Mouse (Mus musculus) cerebellum, postnatal 14 days (tissue): ENCODE results near the gene Rmnd5b.
"Not testable (repeated sequence)": the region's sequence is repeated elsewhere in the genome, so short reads cannot be mapped to it uniquely, and the experiment has no call there.

Experiments used
- DNase-seq, 2 experiments: peaks; one replicate each; pipeline ENCODE4 v3.0.0; 2021; ENCODE audit warnings: mixed read lengths in 2 of 2

Gene Rmnd5b

GRCm38 (mm10) chr11:51620084-51620483 lies 15.6 kb downstream of the Rmnd5b start:
- DNase-seq = no peak

- DNase-seq = peak; percentile 92 to 95
Measured at GRCm38 (mm10) chr11:51619409-51620060, 16.2 kb downstream of the Rmnd5b start, which contains the start of gene Nhp2. Gene Nhp2, plus strand, starts transcription at chr11:51619735.

DNA sequence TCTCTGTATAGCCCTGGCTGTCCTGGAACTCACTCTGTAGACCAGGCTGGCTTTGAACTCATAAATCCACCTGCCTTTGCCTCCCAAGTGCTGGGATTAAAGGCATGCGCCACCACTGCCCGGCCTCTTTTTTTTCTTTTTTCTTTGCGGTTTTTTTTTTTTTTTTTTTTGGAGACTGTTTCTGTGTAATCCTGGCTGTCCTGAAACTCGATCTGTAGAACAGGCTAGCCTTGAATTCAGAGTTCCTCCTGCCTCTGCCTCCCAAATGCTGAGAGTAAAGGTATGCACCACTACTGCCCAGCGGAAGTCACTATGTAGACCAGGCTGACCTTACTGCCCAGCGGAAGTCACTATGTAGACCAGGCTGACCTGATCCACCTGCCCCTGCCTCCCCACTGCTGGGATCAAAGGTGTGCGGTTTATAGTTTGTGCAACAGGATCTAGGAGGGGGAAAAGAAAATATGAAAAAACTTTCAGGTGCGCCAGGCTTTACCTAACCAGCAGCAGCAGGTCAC lies 16.7 kb downstream of the Rmnd5b start:
- DNase-seq = no peak

DNA sequence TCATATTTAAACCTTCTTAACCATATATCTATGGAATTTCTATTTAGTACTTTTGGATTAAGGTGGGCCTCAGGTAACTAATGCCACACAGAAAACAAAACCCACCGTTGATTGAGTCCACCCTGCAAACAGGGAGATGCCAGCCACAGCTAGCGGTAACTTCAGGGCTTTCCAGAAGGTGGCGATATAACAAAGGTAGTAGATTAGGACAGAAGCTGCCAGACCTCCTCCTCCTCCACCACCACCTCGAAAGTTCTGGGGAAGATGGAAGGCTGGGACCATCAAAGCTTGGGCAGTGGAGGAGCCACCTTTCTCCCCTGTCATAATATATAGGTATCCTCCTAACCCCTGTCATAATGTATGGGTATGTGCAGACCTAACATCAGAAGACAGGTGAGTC lies 18.0 kb downstream of the Rmnd5b start:
- DNase-seq = peak; percentile 83 to 87

GRCm38 (mm10) chr11:51616113-51616512 lies 19.6 kb downstream of the Rmnd5b start:
- DNase-seq = not testable (repeated sequence)

DNA sequence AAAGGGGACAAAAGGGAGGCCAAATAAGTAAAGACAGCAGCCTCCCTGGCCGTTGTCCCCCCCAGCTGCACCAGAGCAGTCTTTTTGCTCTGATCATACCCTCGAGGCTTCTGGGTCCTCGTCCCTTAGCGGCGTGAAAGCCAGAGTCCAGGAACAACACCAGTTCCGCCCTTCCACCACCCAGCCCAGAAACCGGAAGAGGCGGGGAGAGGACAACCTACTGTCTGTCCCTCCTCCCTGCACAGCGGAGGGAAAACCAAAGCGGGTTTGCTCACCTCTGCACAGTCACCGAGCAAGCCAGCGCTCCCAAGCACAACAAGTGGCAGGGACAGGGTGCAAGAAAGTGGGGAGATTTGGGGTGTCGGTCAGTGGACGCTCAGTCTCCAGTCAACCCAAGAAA lies 20.1 kb downstream of the Rmnd5b start:
- peak; percentile 30 to 39 for DNase-seq

- DNase-seq = no peak
Measured at GRCm38 (mm10) chr11:51615129-51615528, 20.6 kb downstream of the Rmnd5b start.

DNA sequence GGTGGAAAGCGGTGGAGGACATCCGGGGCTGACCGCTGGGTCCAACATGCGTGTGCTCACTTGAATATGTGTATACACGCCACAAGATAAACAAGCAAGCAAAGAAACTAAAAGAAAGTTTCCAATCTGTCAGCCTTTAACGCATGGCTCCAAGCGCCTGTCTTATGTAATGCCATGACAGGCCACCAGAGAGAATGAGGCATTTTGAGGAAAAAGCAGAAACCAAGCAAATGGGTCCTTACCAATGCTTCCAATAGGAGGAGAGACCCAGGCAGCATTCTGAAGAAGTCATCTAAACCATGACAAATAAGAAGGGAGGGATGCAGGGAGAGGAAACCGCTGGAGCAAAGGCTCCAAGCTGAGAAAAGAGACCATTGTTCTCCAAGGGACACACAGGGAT lies 21.4 kb downstream of the Rmnd5b start:
- DNase-seq = no peak

DNA sequence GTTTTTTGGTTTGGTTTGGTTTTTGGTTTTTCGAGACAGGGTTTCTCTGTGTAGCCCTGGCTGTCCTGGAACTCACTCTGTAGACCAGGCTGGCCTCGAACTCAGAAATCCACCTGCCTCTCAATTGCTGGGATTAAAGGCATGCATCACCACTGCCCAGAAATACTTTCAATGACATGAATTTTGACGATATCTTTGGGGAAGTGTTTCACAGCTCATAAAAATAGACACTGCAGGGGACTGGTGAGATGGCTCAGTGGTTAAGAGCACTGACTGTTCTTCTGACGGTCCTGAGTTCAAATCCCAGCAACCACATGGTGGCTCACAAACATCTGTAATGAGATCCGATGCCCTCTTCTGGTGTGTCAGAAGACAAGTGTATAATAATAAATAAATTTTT lies 25.8 kb downstream of the Rmnd5b start:
- not testable (repeated sequence) for DNase-seq

GRCm38 (mm10) chr11:51609266-51609909 lies 26.3 kb downstream of the Rmnd5b start:
- DNase-seq = no peak

DNA sequence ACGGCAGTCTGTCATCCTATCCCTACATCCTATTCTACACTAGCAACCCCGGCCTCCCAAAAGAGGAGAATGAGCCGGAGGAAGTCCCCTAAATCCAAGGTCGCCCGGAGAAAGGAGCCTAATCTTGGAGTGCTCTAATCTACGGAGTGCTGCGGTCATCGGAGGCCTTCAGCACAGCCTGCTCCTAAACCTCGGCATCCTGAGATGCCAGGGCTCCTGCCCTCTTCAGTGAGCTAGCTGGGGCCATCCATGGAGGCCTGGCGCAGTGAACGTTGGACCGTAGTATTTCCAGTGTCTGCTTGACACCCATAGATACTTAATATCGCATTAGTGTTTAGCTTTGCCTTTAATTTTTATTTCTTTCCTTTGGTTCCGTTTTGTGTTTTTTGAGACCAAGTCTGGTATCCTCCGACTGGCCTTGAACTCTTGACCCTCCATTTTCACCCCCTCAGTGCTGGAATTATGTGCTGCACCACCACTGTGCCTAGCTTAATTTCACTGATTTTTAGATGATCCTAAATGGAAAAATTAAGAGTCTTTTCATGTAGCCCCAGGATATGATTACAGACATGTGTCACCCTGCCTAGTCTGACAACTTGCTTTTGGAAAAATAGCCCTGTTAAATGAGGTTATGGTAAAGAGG lies 28.5 kb downstream of the Rmnd5b start:
- DNase-seq = no peak

GRCm38 (mm10) chr11:51606447-51607095 lies 29.1 kb downstream of the Rmnd5b start, which contains the start of gene Hnrnpab:
Gene Hnrnpab, minus strand, starts transcription at chr11:51606847.
- DNase-seq = peak; percentile 98 to 99

DNA sequence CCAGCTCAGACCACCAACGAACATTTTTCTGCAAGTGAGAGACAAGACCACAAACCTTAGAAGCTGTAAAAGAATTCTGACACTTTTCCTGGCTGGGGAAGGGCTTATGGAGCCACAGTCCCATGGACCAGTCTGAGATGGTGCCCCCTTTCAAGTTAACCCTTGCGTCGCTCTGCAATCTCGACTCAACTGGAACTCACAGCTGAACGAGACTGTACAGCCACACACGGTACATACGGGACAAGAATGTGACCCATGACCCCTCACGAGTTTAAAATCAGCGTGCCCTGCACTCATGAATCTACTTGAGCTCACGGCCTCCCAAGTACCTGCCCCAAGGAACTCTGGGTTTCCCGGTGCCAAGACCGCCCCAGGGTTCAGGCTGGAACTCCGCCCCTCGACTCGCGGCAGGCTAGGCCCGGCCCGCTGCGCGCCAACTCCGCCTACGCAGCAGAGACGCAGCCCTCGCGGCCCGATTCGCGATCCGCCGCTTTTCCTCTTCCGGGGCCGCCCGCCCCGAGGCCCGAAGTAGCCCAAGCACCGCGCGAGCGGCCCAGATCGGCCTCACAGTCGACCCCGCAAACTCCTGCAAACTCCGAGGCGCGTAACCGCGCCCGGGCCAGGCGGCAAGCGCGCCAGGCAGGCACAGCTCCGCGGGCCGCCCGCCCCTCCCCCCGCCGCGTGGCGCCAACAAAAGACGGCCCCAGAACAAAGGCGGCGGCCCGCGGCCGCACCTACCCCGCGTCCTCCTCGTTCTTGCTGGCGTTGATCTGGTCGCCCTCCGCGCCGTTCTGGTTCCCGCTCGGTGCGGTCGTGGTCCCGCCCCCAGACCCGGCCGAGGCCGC lies 29.9 kb downstream of the Rmnd5b start:
- DNase-seq = peak; percentile 82 to 84

DNA sequence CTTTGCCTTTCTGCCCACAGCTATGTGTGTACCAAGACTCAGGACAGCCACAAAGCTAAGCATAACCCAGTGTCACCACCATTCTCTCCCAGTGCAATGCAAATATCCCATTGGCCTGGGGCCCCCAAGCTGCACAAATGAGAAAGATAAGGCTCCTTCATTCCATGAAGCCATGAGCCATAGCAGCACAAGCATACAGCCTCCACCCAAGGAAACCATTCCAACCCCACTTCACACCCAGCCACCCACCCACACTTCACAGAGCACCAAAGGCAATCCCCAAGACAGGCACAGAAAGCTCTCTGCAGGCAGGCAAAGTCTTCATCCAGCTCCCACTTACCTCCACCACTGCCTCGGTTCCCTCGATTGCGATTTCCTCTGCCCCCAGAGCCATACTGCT lies 33.4 kb downstream of the Rmnd5b start:
- no peak for DNase-seq

DNA sequence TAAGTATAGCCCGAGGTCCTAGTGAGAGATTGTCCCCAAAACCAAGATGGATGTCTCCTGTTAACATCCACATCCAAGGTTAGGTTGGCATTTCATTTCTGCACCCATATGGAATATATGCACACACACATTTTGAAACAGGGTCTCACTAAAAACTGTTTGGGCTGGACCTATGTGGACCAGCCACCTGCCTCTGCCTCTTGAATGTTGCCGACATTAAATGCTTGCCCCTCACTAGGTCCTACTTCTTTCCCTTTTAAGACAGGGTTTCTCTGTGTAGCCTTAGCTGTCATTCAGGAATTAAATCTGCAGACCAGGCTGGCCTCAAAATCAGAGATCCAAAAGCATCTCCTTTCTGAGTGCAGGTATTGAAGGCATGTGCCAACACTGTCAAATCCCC lies 38.1 kb downstream of the Rmnd5b start:
- no peak for DNase-seq

DNA sequence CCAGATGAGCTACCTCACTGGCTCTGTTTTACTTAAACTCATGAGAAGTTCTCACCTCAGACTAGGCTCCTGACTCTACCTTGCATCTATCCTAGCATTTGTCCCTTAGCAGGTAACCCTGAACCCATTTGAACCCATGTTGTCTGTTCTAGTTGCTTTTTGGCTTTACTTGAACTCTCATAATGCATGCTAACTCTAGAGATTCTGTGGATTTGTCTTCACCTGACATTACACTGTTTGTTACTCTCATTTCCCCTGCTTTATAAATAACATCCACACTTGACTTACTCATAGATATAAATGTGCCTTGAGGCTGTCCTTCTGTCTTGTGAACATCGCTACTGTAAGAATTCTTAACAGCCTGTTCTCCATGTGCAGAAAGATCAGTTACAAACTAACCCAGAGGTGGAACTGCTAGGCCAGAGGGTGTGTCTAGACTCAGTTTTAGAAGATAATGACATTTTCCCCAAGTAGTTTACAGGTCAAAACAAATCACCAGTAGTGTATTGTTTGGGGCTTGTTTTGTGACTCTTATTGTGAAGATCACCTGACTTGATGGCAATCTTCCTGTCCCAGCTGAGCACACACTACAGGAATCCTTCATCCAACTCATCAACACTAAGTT lies 40.1 kb downstream of the Rmnd5b start:
- DNase-seq = no peak

- no peak for DNase-seq
Measured at GRCm38 (mm10) chr11:51594715-51595350, 40.9 kb downstream of the Rmnd5b start.

DNA sequence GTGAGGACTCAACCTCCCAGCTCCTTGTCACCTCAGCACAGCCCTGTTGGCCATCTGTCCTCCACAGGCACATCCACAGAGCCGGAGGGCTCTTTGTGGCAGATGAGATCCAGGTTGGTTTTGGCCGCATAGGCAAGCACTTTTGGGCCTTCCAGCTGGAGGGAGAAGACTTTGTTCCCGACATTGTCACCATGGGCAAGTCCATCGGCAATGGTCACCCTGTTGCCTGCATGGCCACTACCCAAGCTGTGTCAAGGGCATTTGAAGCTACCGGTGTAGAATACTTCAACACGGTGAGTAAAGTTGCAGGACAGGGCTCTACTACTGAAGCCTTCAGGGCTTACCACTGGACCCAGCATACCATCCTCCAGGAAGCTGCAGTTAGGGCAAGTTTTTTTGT lies 41.8 kb downstream of the Rmnd5b start:
- no peak for DNase-seq

DNA sequence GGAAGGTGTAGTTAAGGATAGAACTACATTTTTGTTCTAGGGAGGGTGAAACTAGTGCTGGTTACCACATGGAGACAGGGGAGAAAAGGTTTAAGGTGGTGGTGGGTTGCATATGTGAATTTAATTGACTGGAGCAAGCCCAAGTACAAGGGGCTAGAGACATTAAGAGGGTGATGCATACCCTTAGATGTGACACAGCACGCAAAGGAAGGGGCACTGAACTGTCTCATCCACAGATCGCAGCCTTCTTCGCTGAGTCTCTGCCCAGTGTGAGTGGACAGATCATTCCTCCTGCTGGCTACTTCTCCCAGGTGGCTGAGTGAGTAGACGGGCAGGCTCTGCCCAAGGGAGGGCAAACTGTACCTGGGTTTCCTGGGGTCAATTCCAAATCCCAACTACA lies 42.3 kb downstream of the Rmnd5b start:
- no peak for DNase-seq

DNA sequence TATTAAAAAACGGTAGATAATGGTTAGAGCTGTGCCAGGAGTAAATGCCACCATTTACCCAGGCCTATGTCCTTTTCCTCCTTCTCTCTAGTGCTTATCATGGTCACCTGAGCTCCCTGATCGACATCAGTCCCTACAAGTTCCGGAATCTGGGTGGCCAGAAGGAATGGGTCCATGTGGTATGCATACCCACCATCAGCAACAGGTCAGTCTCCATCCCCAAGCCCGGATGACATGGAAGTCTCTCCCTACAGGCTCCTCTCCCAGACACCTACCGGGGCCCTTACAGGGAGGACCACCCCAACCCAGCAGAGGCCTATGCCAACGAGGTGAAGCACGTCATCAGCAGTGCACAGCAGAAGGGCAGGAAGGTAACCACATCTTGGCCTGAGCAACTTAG lies 43.8 kb downstream of the Rmnd5b start:
- no peak for DNase-seq

GRCm38 (mm10) chr11:51591168-51591567 lies 44.5 kb downstream of the Rmnd5b start:
- no peak for DNase-seq
